Mouse (Mus musculus) thymus, adult 2 months (tissue): ENCODE measurements around the gene Hspa4.

ENCODE experiments used
- CTCF ChIP-seq: fragments of 200-500 bp; IDR thresholded peaks from 2 replicates; pipeline ENCODE4 v1.5.1; 2012; ENCODE audit warnings: mild to moderate bottlenecking, control low read depth, low read length, moderate library complexity, borderline replicate concordance; ENCODE audit not compliant: control insufficient read depth, poor library complexity, insufficient read depth; ENCODE audit errors: extremely low read depth
- POLR2A ChIP-seq: fragments of 200-500 bp; IDR thresholded peaks from 2 replicates; pipeline ENCODE4 v1.6.1; 2012; ENCODE audit warnings: mild to moderate bottlenecking, low read length, control low read depth, moderate library complexity; ENCODE audit not compliant: control insufficient read depth, poor library complexity, insufficient read depth; ENCODE audit errors: extremely low read depth

DNA sequence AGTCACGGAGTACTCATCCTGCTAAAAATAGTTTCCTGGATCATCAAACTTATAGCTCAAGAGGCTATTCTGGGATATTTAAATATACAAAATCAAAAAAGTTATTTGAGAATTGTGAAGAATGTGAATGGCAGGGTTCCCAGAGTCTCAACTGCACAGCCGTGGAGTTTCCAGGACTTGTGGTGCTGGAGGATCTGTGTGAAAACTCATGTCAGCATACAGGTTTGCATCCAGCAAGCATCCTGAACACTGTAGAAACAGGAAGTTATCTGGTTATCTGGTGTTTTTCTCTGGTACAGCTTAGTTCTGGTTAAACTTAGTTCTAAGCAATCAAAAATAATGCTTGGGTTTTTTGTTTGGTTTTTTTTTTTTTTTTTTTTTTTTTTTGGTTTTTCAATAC, 6.7 kb upstream of the Hspa4 start:
- TF ChIP-seq CTCF, result no peak
- TF ChIP-seq POLR2A, result no peak
